In genomic region chr12:69500600-69501345, GRCm38 (mm10) we compare ENCODE assay signal across 8 mouse cellular contexts.
A peak's percentile ranks its signal among the peaks of the same experiment; 100 is the strongest.
DNase-seq lines count a peak whose midpoint lies in the region; ATAC-seq and TF ChIP-seq lines count a peak whose summit lies in the region.

No protein-coding gene starts in this region.

- peak; percentile 73; the same call in 1 of the 2 replicates for TF ChIP-seq EP300 in heart, adult 2 months (IDR thresholded peaks at IDR 0.05; ENCODE audit: insufficient read depth, low read depth, low read length)

- intact Hi-C loops in heart, adult 2 months (cut with DNase I) = loop anchor here (1.0 to 5.0 kb wide), 5 partner anchors 14 to 182 kb away; partner anchors contain the start of gene Sos2

- H3K4me2 ChIP-seq in neural tube, embryonic 15.5 days = no peak overlapping the region

- no peaks in the 10 kb centered on the region for H3K27me3 ChIP-seq in heart, adult 2 months (ENCODE audit: control insufficient read depth, insufficient read depth, low read length)
- H3K27me3 ChIP-seq in neural tube, embryonic 15.5 days (replicated peaks) = no peaks in the 10 kb centered on the region

- no peaks in the 10 kb centered on the region for H3K9me3 ChIP-seq in neural tube, embryonic 15.5 days (replicated peaks)

- H3K27ac ChIP-seq in heart, adult 2 months = peak overlapping the region; percentile 99
- H3K27ac ChIP-seq in neural tube, embryonic 15.5 days (replicated peaks) = peak overlapping the region; percentile 84

- H3K79me2 ChIP-seq in heart, adult 2 months (replicated peaks; ENCODE audit: control insufficient read depth, insufficient read depth, low read length) = no peaks in the 10 kb centered on the region

- TF ChIP-seq POLR2A in heart, adult 2 months (IDR thresholded peaks at IDR 0.05; ENCODE audit: insufficient read depth, low read depth, low read length) = peak; percentile 71

- TF ChIP-seq CTCF in heart, adult 2 months (IDR thresholded peaks at IDR 0.05) = no peak

- H3K4me3 ChIP-seq in heart, adult 2 months = no peak overlapping the region
- no peak overlapping the region for H3K4me3 ChIP-seq in neural tube, embryonic 15.5 days (replicated peaks)

- 38% methylated on average over 15 of the region's 15 CpGs for WGBS in heart, adult 2 months
- 76% methylated on average over 15 of the region's 15 CpGs for WGBS in neural tube, embryonic 15.5 days

- H3K4me1 ChIP-seq in heart, adult 2 months (ENCODE audit: control insufficient read depth, insufficient read depth, low read length) = peaks cover 18% of the 10 kb centered on the region
- peaks cover 37% of the 10 kb centered on the region for H3K4me1 ChIP-seq in neural tube, embryonic 15.5 days

- no peak for ATAC-seq in CD4-positive, CD25-positive, alpha-beta regulatory T cell, adult 4 months
- no peak for ATAC-seq in neural tube, embryonic 15.5 days (ENCODE audit: low FRiP score)

- peak; percentile 13 for DNase-seq in CD4-positive, CD25-positive, alpha-beta regulatory T cell, adult 2 months (ENCODE audit: low read depth, low spot score)
- peak; percentile 30 for DNase-seq in ovary, postnatal 36 days (ENCODE audit: low spot score)
- no peak for DNase-seq in ovary, postnatal 14 days (ENCODE audit: low spot score)
- peak; percentile 76 to 85 for DNase-seq in heart, adult 2 months
- peak; percentile 74 for DNase-seq in kidney, postnatal 10 days
- no peak for DNase-seq in embryo, embryonic 11 days

- no peak overlapping the region for H3K9ac ChIP-seq in heart, adult 2 months (ENCODE audit: low read depth, low read length)
- H3K9ac ChIP-seq in neural tube, embryonic 15.5 days (replicated peaks) = no peak overlapping the region

- no peaks in the 10 kb centered on the region for H3K36me3 ChIP-seq in heart, adult 2 months (ENCODE audit: control insufficient read depth, insufficient read depth, low read length)
- no peaks in the 10 kb centered on the region for H3K36me3 ChIP-seq in neural tube, embryonic 15.5 days

Comparison
In these comparisons a context has a peak if more than half of its experiments do, and no peak if none do; other contexts are left out.
1. DNase-seq: peak in CD4-positive, CD25-positive, alpha-beta regulatory T cell, adult 2 months (single experiment), ovary, postnatal 36 days (single experiment), heart, adult 2 months (2 of 2) and kidney, postnatal 10 days (single experiment); none in ovary, postnatal 14 days (single experiment) and embryo, embryonic 11 days (single experiment).